Mouse (Mus musculus) hindbrain, embryonic 10.5 days (tissue): ENCODE data around the gene Eva1b. TPM values are rescaled to one million over a fixed set of nuclear protein-coding genes. Genes with fewer than 3 reads are reported as not detected.
A peak's percentile ranks its signal among the peaks of the same experiment; 100 is the strongest.

Source experiments
- DNase-seq: peaks from one replicate; pipeline ENCODE4 v3.0.0-alpha.2; 2017; ENCODE audit warnings: low spot score
- H3K27ac ChIP-seq: fragments of 300-500 bp; sonication (generic); 2 replicates; pipeline ENCODE4 v1.5.1; 2016; ENCODE audit warnings: mild to moderate bottlenecking, moderate library complexity
- H3K27me3 ChIP-seq: fragments of 300-500 bp; sonication (generic); 2 replicates; pipeline ENCODE4 v1.6.1; 2016; ENCODE audit warnings: mild to moderate bottlenecking; ENCODE audit not compliant: poor library complexity, insufficient read depth, severe bottlenecking
- H3K36me3 ChIP-seq: fragments of 300-500 bp; sonication (generic); 2 replicates; pipeline ENCODE4 v1.6.1; 2016; ENCODE audit warnings: mild to moderate bottlenecking, moderate library complexity
- H3K4me1 ChIP-seq: fragments of 300-500 bp; sonication (generic); replicated peaks from 2 replicates; pipeline ENCODE4 v1.6.1; 2016; ENCODE audit warnings: mild to moderate bottlenecking
- H3K4me3 ChIP-seq: fragments of 300-500 bp; sonication (generic); 2 replicates; pipeline ENCODE4 v1.5.1; 2016; ENCODE audit warnings: mild to moderate bottlenecking, moderate library complexity
- H3K9me3 ChIP-seq: fragments of 300-500 bp; sonication (generic); 2 replicates; pipeline ENCODE4 v1.6.1; 2016; ENCODE audit warnings: mild to moderate bottlenecking, moderate library complexity
- WGBS: fragments of 180-500 bp; shearing (Covaris S2); methylation state at CpG from one replicate; pipeline ENCODE4 v1.1.7; 2016; 5-methylcytosine and 5-hydroxymethylcytosine counted together
- polyA plus RNA-seq: library from polyadenylated mRNA; unstranded; fragments of >200 nt; fragmentation: Nextera tagmentation; extraction: Ambion mirVana; gene quantifications from 2 replicates; pipeline ENCODE4 v1.2.1, GENCODE M21; 2016

Gene Eva1b
- polyA plus RNA-seq, 1 experiment from 2014 or later = 35.3 TPM

- peak; percentile 28 for DNase-seq
- no peaks in the 10 kb centered on the region for H3K27me3 ChIP-seq
- H3K27ac ChIP-seq = peak overlapping the region; percentile 50; the same call in 1 of the 2 replicates
- no peaks in the 10 kb centered on the region for H3K9me3 ChIP-seq
- H3K4me1 ChIP-seq = peaks cover 39% of the 10 kb centered on the region
- peaks cover 94% of the 10 kb centered on the region for H3K36me3 ChIP-seq
- H3K4me3 ChIP-seq = no peak overlapping the region
- WGBS = 66% methylated on average over 11 of the region's 11 CpGs
Observed at GRCm38 (mm10) chr4:126130502-126130901, 17.0 kb upstream of the Eva1b start.

- peaks cover 39% of the 10 kb centered on the region for H3K4me1 ChIP-seq
- H3K4me3 ChIP-seq = no peak overlapping the region
- no peaks in the 10 kb centered on the region for H3K27me3 ChIP-seq
- H3K27ac ChIP-seq = peak overlapping the region; percentile 68
- WGBS = 65% methylated on average over 10 of the region's 10 CpGs
- DNase-seq = peak; percentile 40
- peaks cover 94% of the 10 kb centered on the region for H3K36me3 ChIP-seq
- no peaks in the 10 kb centered on the region for H3K9me3 ChIP-seq
Observed at GRCm38 (mm10) chr4:126131290-126132121, 16.0 kb upstream of the Eva1b start.

- H3K27ac ChIP-seq = peak overlapping the region; percentile 68
- H3K27me3 ChIP-seq = no peaks in the 10 kb centered on the region
- 76% methylated on average over 6 of the region's 6 CpGs for WGBS
- H3K4me1 ChIP-seq = peaks cover 39% of the 10 kb centered on the region
- no peak for DNase-seq
- H3K9me3 ChIP-seq = no peaks in the 10 kb centered on the region
- peaks cover 92% of the 10 kb centered on the region for H3K36me3 ChIP-seq
- H3K4me3 ChIP-seq = no peak overlapping the region
Observed at GRCm38 (mm10) chr4:126132636-126133264, 14.8 kb upstream of the Eva1b start.

- no peak for DNase-seq
- no peaks in the 10 kb centered on the region for H3K9me3 ChIP-seq
- H3K36me3 ChIP-seq = peaks cover 92% of the 10 kb centered on the region
- peaks cover 39% of the 10 kb centered on the region for H3K4me1 ChIP-seq
- H3K27ac ChIP-seq = no peak overlapping the region
- no peaks in the 10 kb centered on the region for H3K27me3 ChIP-seq
- 94% methylated on average over 4 of the region's 4 CpGs for WGBS
- no peak overlapping the region for H3K4me3 ChIP-seq
Observed at GRCm38 (mm10) chr4:126134236-126134635, 13.3 kb upstream of the Eva1b start.

GRCm38 (mm10) chr4:126134639-126135038 is 12.9 kb upstream of the Eva1b start:
- Histone ChIP-seq H3K27me3 (no peaks in the 10 kb centered on the region), H3K9me3 (no peaks in the 10 kb centered on the region), H3K27ac (no peak overlapping the region), H3K4me1 (peaks cover 39% of the 10 kb centered on the region), H3K36me3 (peaks cover 92% of the 10 kb centered on the region), H3K4me3 (no peak overlapping the region)
- WGBS = 88% methylated on average over 4 of the region's 4 CpGs
- DNase-seq = no peak

- no peak for DNase-seq
- WGBS = 79% methylated on average over 4 of the region's 4 CpGs
- H3K27ac ChIP-seq = no peak overlapping the region
Observed at GRCm38 (mm10) chr4:126137773-126138172, 9.8 kb upstream of the Eva1b start.

GRCm38 (mm10) chr4:126141021-126141420 is 6.5 kb upstream of the Eva1b start:
- H3K4me1 ChIP-seq = peaks cover 14% of the 10 kb centered on the region; the same call in 1 of the 2 replicates
- H3K4me3 ChIP-seq = no peak overlapping the region
- 73% methylated on average over 5 of the region's 5 CpGs for WGBS
- H3K27me3 ChIP-seq = peaks cover 3% of the 10 kb centered on the region; the same call in 1 of the 2 replicates
- H3K9me3 ChIP-seq = no peaks in the 10 kb centered on the region
- peak overlapping the region; percentile 9; the same call in 1 of the 2 replicates for H3K27ac ChIP-seq
- H3K36me3 ChIP-seq = peaks cover 44% of the 10 kb centered on the region
- no peak for DNase-seq

More at GRCm38 (mm10) chr4:126137773-126138172, 9.8 kb upstream of the Eva1b start:
- H3K27me3 ChIP-seq = no peaks in the 10 kb centered on the region
- H3K4me1 ChIP-seq = peaks cover 15% of the 10 kb centered on the region
- no peak overlapping the region for H3K4me3 ChIP-seq
- peaks cover 70% of the 10 kb centered on the region for H3K36me3 ChIP-seq
- H3K9me3 ChIP-seq = no peaks in the 10 kb centered on the region

GRCm38 (mm10) chr4:126145396-126145795 is 2.1 kb upstream of the Eva1b start:
- Histone ChIP-seq H3K27ac (no peak overlapping the region), H3K27me3 (peaks cover 45% of the 10 kb centered on the region), H3K9me3 (no peaks in the 10 kb centered on the region), H3K4me3 (no peak overlapping the region), H3K36me3 (peaks cover 2% of the 10 kb centered on the region), H3K4me1 (peaks cover 51% of the 10 kb centered on the region)
- WGBS = 59% methylated on average over 4 of the region's 4 CpGs
- no peak for DNase-seq

- Histone ChIP-seq H3K27ac (peak overlapping the region; percentile 86), H3K4me1 (peaks cover 56% of the 10 kb centered on the region), H3K36me3 (no peaks in the 10 kb centered on the region), H3K9me3 (no peaks in the 10 kb centered on the region), H3K4me3 (peak overlapping the region; percentile 61), H3K27me3 (peaks cover 61% of the 10 kb centered on the region)
- WGBS = 47% methylated on average over 9 of the region's 9 CpGs
- DNase-seq = peak; percentile 23
Observed at GRCm38 (mm10) chr4:126146974-126147532, 491 bp upstream of the Eva1b start.

GRCm38 (mm10) chr4:126148161-126148961 is 817 bp downstream of the Eva1b start:
- no peaks in the 10 kb centered on the region for H3K36me3 ChIP-seq
- WGBS = under 1% methylated on average over 67 of the region's 67 CpGs
- peak overlapping the region; percentile 61 for H3K4me3 ChIP-seq
- DNase-seq = peak; percentile 61
- peak overlapping the region; percentile 86 for H3K27ac ChIP-seq
- no peaks in the 10 kb centered on the region for H3K9me3 ChIP-seq
- peaks cover 56% of the 10 kb centered on the region for H3K4me1 ChIP-seq
- peaks cover 64% of the 10 kb centered on the region for H3K27me3 ChIP-seq

- peaks cover 64% of the 10 kb centered on the region for H3K27me3 ChIP-seq
- no peaks in the 10 kb centered on the region for H3K36me3 ChIP-seq
- peak overlapping the region; percentile 86 for H3K27ac ChIP-seq
- H3K4me3 ChIP-seq = peak overlapping the region; percentile 61
- H3K9me3 ChIP-seq = no peaks in the 10 kb centered on the region
- peaks cover 56% of the 10 kb centered on the region for H3K4me1 ChIP-seq
- 17% methylated on average over 42 of the region's 42 CpGs for WGBS
- DNase-seq = peak; percentile 46
Observed at GRCm38 (mm10) chr4:126149041-126149676, 1.6 kb downstream of the Eva1b start.

- WGBS = 40% methylated on average over 10 of the region's 10 CpGs
- peak overlapping the region; percentile 86 for H3K27ac ChIP-seq
- peaks cover 56% of the 10 kb centered on the region for H3K4me1 ChIP-seq
- no peaks in the 10 kb centered on the region for H3K36me3 ChIP-seq
- peak overlapping the region; percentile 61 for H3K4me3 ChIP-seq
- DNase-seq = peak; percentile 29
- peaks cover 64% of the 10 kb centered on the region for H3K27me3 ChIP-seq
- H3K9me3 ChIP-seq = no peaks in the 10 kb centered on the region
Observed at GRCm38 (mm10) chr4:126149798-126150197, 2.3 kb downstream of the Eva1b start.
